Mouse (Mus musculus) cerebellum, adult 2 months (tissue): Measurements from ENCODE around the gene Rora.

ENCODE experiments used
- CTCF ChIP-seq: fragments of 200-500 bp; IDR thresholded peaks from 2 replicates; pipeline ENCODE4 v1.5.1; 2011; ENCODE audit warnings: low read depth, mild to moderate bottlenecking, control low read depth, low read length, moderate library complexity, borderline replicate concordance; ENCODE audit not compliant: insufficient read depth
- POLR2A ChIP-seq: fragments of 200-500 bp; IDR thresholded peaks from 2 replicates; pipeline ENCODE4 v1.6.1; 2011; ENCODE audit warnings: low read length, control low read depth, borderline replicate concordance; ENCODE audit not compliant: insufficient read depth

DNA sequence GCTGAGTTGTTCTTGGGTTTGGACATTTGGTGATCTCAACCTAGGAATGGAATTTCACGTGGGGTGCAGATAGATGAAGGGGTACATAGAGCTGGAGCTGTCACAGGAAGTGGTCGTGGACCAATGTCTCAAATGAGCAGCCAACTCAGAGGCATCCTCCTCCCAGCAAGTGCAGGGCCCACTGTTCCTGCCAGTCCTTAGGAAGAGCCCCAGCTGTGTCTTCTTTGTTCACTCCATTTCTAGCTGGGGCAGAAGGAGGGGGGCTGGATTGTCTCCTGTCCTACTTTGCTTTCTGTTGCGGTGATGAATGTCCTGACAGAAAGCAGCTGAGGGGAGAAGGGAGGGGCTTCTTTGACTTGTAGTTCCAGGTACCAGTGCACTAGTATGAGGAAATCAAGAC lies 382.7 kb downstream of the Rora start:
- TF ChIP-seq CTCF (no peak), POLR2A (no peak)
